Mouse (Mus musculus): ENCODE results near the gene Alk.

GRCm38 (mm10) chr17:71881369-71881768 is 723.1 kb downstream of the Alk start:
- no peak for TF ChIP-seq POLR2A (IDR thresholded peaks at IDR 0.05; ENCODE audit: insufficient read depth, low read depth, low read length)
- no peak for TF ChIP-seq CTCF (IDR thresholded peaks at IDR 0.05; ENCODE audit: insufficient read depth, low read depth, low read length)
